Mouse (Mus musculus) frontal cortex, postnatal 14 days (tissue): ENCODE measurements around the gene Mob3b.

Source experiments
- DNase-seq, 2 experiments: peaks; one replicate each; pipeline ENCODE4 v3.0.0; 2022; ENCODE audit warnings: low spot score in 2 of 2

The Mob3b gene

GRCm38 (mm10) chr4:34899322-34899721, 258.0 kb downstream of the Mob3b start:
- no peak for DNase-seq
